Mouse (Mus musculus) liver, embryonic 16.5 days (tissue): ENCODE results near the gene Itgae. TPM values are rescaled to one million over a fixed set of nuclear protein-coding genes. Genes with fewer than 3 reads are reported as not detected.
A peak's percentile ranks its signal among the peaks of the same experiment; 100 is the strongest.

ENCODE experiments used
- ATAC-seq: fragments of 200-750 bp; cut with Nextera tagmentation; 2 replicates; pipeline ENCODE4 v1.8.0; 2017; ENCODE audit warnings: low read depth, mild to moderate bottlenecking, moderate number of reproducible peaks, moderate library complexity
- H3K27ac ChIP-seq: fragments of 300-500 bp; sonication (generic); 2 replicates; pipeline ENCODE4 v1.5.1; 2014; ENCODE audit warnings: mild to moderate bottlenecking, low read length
- H3K27me3 ChIP-seq: fragments of 300-500 bp; sonication (generic); 2 replicates; pipeline ENCODE4 v1.6.1; 2014; ENCODE audit warnings: low read depth, low read length, mixed read lengths; ENCODE audit not compliant: control insufficient read depth, insufficient read depth
- H3K36me3 ChIP-seq: fragments of 300-500 bp; sonication (generic); 2 replicates; pipeline ENCODE4 v1.6.1; 2014; ENCODE audit warnings: mild to moderate bottlenecking; ENCODE audit not compliant: control insufficient read depth, insufficient read depth
- H3K4me1 ChIP-seq: fragments of 300-500 bp; sonication (generic); 2 replicates; pipeline ENCODE4 v1.6.1; 2014; ENCODE audit warnings: low read depth, low read length, mixed read lengths; ENCODE audit not compliant: control insufficient read depth
- H3K4me2 ChIP-seq: fragments of 300-500 bp; sonication (generic); 2 replicates; pipeline ENCODE4 v1.6.1; 2014; ENCODE audit warnings: low read depth, low read length, mixed read lengths
- H3K4me3 ChIP-seq: fragments of 300-500 bp; sonication (generic); 2 replicates; pipeline ENCODE4 v1.5.1; 2014; ENCODE audit warnings: low read depth, mild to moderate bottlenecking, low read length
- H3K9ac ChIP-seq: fragments of 300-500 bp; sonication (generic); 2 replicates; pipeline ENCODE4 v1.6.1; 2014; ENCODE audit warnings: low read depth, low read length
- H3K9me3 ChIP-seq: fragments of 300-500 bp; sonication (generic); replicated peaks from 2 replicates; pipeline ENCODE4 v1.6.1; 2016; ENCODE audit warnings: low read length; ENCODE audit not compliant: control insufficient read depth
- WGBS: fragments of 180-500 bp; shearing (Covaris S2); extraction: QIAGEN DNeasy Blood & Tissue Kit; methylation state at CpG from one replicate; pipeline ENCODE4 v1.1.7; 2014; ENCODE audit not compliant: insufficient replicate concordance; 5-methylcytosine and 5-hydroxymethylcytosine counted together
- polyA plus RNA-seq: library from polyadenylated mRNA; unstranded; fragments of >200 nt; fragmentation: Nextera tagmentation; extraction: Ambion mirVana; gene quantifications from 2 replicates; pipeline ENCODE4 v1.2.1, GENCODE M21; 2015

Itgae gene
- polyA plus RNA-seq, 1 experiment from 2014 or later: 0.34 TPM

GRCm38 (mm10) chr11:73172186-73172585, 81.8 kb downstream of the Itgae start:
- no peaks in the 10 kb centered on the region for H3K9me3 ChIP-seq
- H3K27ac ChIP-seq: no peak overlapping the region
- H3K4me3 ChIP-seq: no peak overlapping the region
- no peak for ATAC-seq
- no peak overlapping the region for H3K9ac ChIP-seq
- peaks cover 2% of the 10 kb centered on the region for H3K36me3 ChIP-seq
- H3K4me1 ChIP-seq: peaks cover 22% of the 10 kb centered on the region
- H3K27me3 ChIP-seq: no peaks in the 10 kb centered on the region
- H3K4me2 ChIP-seq: no peak overlapping the region
- 60% methylated on average over 5 of the region's 5 CpGs for WGBS

- 0 out of 2 replicates have a peak, but pooled peaks have one; percentile 7 for ATAC-seq
- H3K27ac ChIP-seq: peak overlapping the region; percentile 81
- peaks cover 35% of the 10 kb centered on the region for H3K4me1 ChIP-seq
- peak overlapping the region; percentile 80 for H3K4me2 ChIP-seq
- H3K27me3 ChIP-seq: no peaks in the 10 kb centered on the region
- peak overlapping the region; percentile 91 for H3K9ac ChIP-seq
- peaks cover 2% of the 10 kb centered on the region for H3K36me3 ChIP-seq
- WGBS: 31% methylated on average over 8 of the region's 8 CpGs
- peak overlapping the region; percentile 95 for H3K4me3 ChIP-seq
- no peaks in the 10 kb centered on the region for H3K9me3 ChIP-seq
Observed at GRCm38 (mm10) chr11:73175612-73176011, 85.2 kb downstream of the Itgae start.

- H3K4me1 ChIP-seq: peaks cover 35% of the 10 kb centered on the region
Observed at GRCm38 (mm10) chr11:73176186-73176585, 85.8 kb downstream of the Itgae start.

GRCm38 (mm10) chr11:73176608-73177508, 86.5 kb downstream of the Itgae start, which contains the start of the genes Emc6 and Tax1bp3:
TSS of gene Emc6 (minus strand) at chr11:73177037.
TSS of gene Tax1bp3 (plus strand) at chr11:73177083.
- peak within 1 kb of the TSS; percentile 95 for H3K4me2 ChIP-seq
- peak within 1 kb of the TSS; percentile 91 for H3K9ac ChIP-seq
- peaks cover 32% of the 10 kb centered on the region for H3K4me1 ChIP-seq
- peaks cover 2% of the 10 kb centered on the region for H3K36me3 ChIP-seq
- peak; percentile 97 for ATAC-seq
- no peaks in the 10 kb centered on the region for H3K27me3 ChIP-seq
- peak within 1 kb of the TSS; percentile 95 for H3K4me3 ChIP-seq
- peak within 1 kb of the TSS; percentile 84 for H3K27ac ChIP-seq
- WGBS: under 1% methylated on average over 79 of the region's 81 CpGs
- H3K9me3 ChIP-seq: no peaks in the 10 kb centered on the region

More at GRCm38 (mm10) chr11:73176186-73176585, 85.8 kb downstream of the Itgae start:
- Histone ChIP-seq H3K36me3 (peaks cover 2% of the 10 kb centered on the region), H3K4me2 (peak overlapping the region; percentile 80), H3K4me3 (peak overlapping the region; percentile 95), H3K27ac (peak overlapping the region; percentile 81), H3K27me3 (no peaks in the 10 kb centered on the region), H3K9me3 (no peaks in the 10 kb centered on the region), H3K9ac (peak overlapping the region; percentile 91)
- 1% methylated on average over 15 of the region's 15 CpGs for WGBS
- no peak for ATAC-seq

GRCm38 (mm10) chr11:73177509-73177875, 87.1 kb downstream of the Itgae start:
- Histone ChIP-seq H3K36me3 (peaks cover 2% of the 10 kb centered on the region), H3K4me3 (peak overlapping the region; percentile 95), H3K9me3 (no peaks in the 10 kb centered on the region), H3K4me1 (peaks cover 29% of the 10 kb centered on the region), H3K4me2 (peak overlapping the region; percentile 95), H3K27ac (peak overlapping the region; percentile 84), H3K9ac (peak overlapping the region; percentile 84), H3K27me3 (no peaks in the 10 kb centered on the region)
- WGBS: under 1% methylated on average over 28 of the region's 28 CpGs
- ATAC-seq: peak; percentile 43

- no peak for ATAC-seq
Observed at GRCm38 (mm10) chr11:73177895-73178294, 87.5 kb downstream of the Itgae start.

GRCm38 (mm10) chr11:73185872-73186615, 95.7 kb downstream of the Itgae start:
- Histone ChIP-seq H3K4me2 (no peak overlapping the region), H3K9ac (no peak overlapping the region), H3K27me3 (no peaks in the 10 kb centered on the region), H3K9me3 (no peaks in the 10 kb centered on the region), H3K4me1 (no peaks in the 10 kb centered on the region), H3K27ac (no peak overlapping the region), H3K36me3 (no peaks in the 10 kb centered on the region), H3K4me3 (no peak overlapping the region)
- no peak for ATAC-seq
- WGBS: 65% methylated on average over 10 of the region's 10 CpGs

More at GRCm38 (mm10) chr11:73177895-73178294, 87.5 kb downstream of the Itgae start:
- peak overlapping the region; percentile 95 for H3K4me2 ChIP-seq
- peak overlapping the region; percentile 95 for H3K4me3 ChIP-seq
- no peaks in the 10 kb centered on the region for H3K27me3 ChIP-seq
- WGBS: 16% methylated on average over 2 of the region's 2 CpGs
- H3K9ac ChIP-seq: peak overlapping the region; percentile 84
- H3K27ac ChIP-seq: no peak overlapping the region
- peaks cover 2% of the 10 kb centered on the region for H3K36me3 ChIP-seq
- peaks cover 28% of the 10 kb centered on the region for H3K4me1 ChIP-seq
- H3K9me3 ChIP-seq: no peaks in the 10 kb centered on the region

GRCm38 (mm10) chr11:73187231-73187630, 96.8 kb downstream of the Itgae start:
- no peak for ATAC-seq
- H3K4me3 ChIP-seq: no peak overlapping the region
- no peaks in the 10 kb centered on the region for H3K27me3 ChIP-seq
- WGBS: 72% methylated on average over 6 of the region's 6 CpGs
- no peaks in the 10 kb centered on the region for H3K36me3 ChIP-seq
- H3K4me1 ChIP-seq: no peaks in the 10 kb centered on the region
- H3K9ac ChIP-seq: no peak overlapping the region
- H3K27ac ChIP-seq: no peak overlapping the region
- no peaks in the 10 kb centered on the region for H3K9me3 ChIP-seq
- no peak overlapping the region for H3K4me2 ChIP-seq
